Mouse (Mus musculus): ENCODE measurements around the gene Rasl11a.
A peak's percentile ranks its signal among the peaks of the same experiment; 100 is the strongest.

DNA sequence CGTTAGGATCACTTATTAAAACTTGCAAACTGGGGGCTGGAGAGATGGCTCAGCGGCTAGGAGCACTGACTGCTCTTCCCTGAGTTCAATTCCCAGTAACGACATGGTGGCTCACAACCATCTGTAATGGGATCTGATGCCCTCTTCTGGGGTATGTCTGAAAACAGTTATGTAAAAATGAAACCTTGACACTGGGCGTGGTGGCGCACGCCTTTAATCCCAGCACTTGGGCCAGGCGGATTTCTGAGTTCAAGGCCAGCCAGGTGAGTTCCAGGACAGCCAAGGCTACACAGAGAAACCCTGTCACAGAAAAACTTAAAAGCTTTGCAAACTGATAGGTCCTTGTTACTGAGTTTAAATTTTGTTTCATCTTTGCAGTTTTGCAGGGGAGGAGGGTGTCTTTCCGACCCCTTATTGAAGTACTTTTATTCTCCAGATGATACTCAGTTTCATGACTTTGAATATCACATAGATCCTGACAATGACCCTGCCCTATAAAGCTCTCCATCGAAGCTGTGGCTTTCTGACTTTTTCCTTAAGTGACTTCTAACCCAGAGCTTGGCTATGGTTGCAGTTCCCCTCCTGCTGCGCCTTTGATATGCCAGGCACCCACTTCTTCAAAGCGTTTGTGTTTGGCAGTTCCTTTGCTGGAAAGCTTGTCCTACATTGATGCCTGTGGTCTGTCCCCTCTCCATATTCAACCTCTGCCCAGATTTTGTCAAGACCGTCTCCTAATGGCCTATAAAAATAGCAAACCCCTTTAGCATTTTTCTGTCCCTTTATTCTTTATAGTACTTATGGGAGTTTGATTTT lies 5.8 kb upstream of the Rasl11a start:
- TF ChIP-seq RAD21 (IDR thresholded peaks at IDR 0.05; ENCODE audit: low read depth, low read length) (no peak), POLR2A (IDR thresholded peaks at IDR 0.05; ENCODE audit: low read depth, low read length) (peak; percentile 46), CTCF (conservative IDR thresholded peaks at IDR 0.05 in 1 of 2, IDR thresholded peaks at IDR 0.05 in 1 of 2; ENCODE audit: low read depth in 2 of 2, low read length in 2 of 2) (no peak), ZC3H11A (IDR thresholded peaks at IDR 0.05; ENCODE audit: low read depth, low read length) (no peak), BHLHE40 (IDR thresholded peaks at IDR 0.05; ENCODE audit: low read depth, low read length) (no peak), ZNF384 (IDR thresholded peaks at IDR 0.05; ENCODE audit: low read depth, low read length) (no peak), MAX (IDR thresholded peaks at IDR 0.05; ENCODE audit: low read length) (no peak), ETS1 (conservative IDR thresholded peaks at IDR 0.05; ENCODE audit: low read depth, low read length) (no peak), GABPA (IDR thresholded peaks at IDR 0.05; ENCODE audit: insufficient replicate concordance, low read depth, low read length) (no peak), IRF4 (IDR thresholded peaks at IDR 0.05; ENCODE audit: low read depth, low read length) (no peak), EP300 (IDR thresholded peaks at IDR 0.05; ENCODE audit: low read length) (no peak), NRF1 (IDR thresholded peaks at IDR 0.05; ENCODE audit: low read depth, low read length) (no peak)

Measured in CH12.LX (cell line).